Mouse (Mus musculus) liver, embryonic 12.5 days (tissue): Measurements from ENCODE around the gene Gm16181. TPM values are rescaled to one million over a fixed set of nuclear protein-coding genes. Genes with fewer than 3 reads are reported as not detected.

Experiments used
- ATAC-seq: fragments of 200-750 bp; cut with Nextera tagmentation; 2 replicates; pipeline ENCODE4 v1.8.0; 2017; ENCODE audit warnings: moderate number of reproducible peaks, mild to moderate bottlenecking, moderate library complexity
- H3K27ac ChIP-seq: fragments of 300-500 bp; sonication (generic); 2 replicates; pipeline ENCODE4 v1.5.1; 2016; ENCODE audit warnings: mild to moderate bottlenecking
- H3K27me3 ChIP-seq: fragments of 300-500 bp; sonication (generic); replicated peaks from 2 replicates; pipeline ENCODE4 v1.6.1; 2016; ENCODE audit warnings: mild to moderate bottlenecking, moderate library complexity
- H3K36me3 ChIP-seq: fragments of 300-500 bp; sonication (generic); 2 replicates; pipeline ENCODE4 v1.6.1; 2016; ENCODE audit warnings: mild to moderate bottlenecking, moderate library complexity
- H3K4me1 ChIP-seq: fragments of 300-500 bp; sonication (generic); 2 replicates; pipeline ENCODE4 v1.6.1; 2016
- H3K4me2 ChIP-seq: fragments of 300-500 bp; sonication (generic); 2 replicates; pipeline ENCODE4 v1.6.1; 2016; ENCODE audit warnings: mild to moderate bottlenecking, moderate library complexity
- H3K4me3 ChIP-seq: fragments of 300-500 bp; sonication (generic); 2 replicates; pipeline ENCODE4 v1.5.1; 2016; ENCODE audit warnings: mild to moderate bottlenecking, moderate library complexity
- H3K9ac ChIP-seq: fragments of 300-500 bp; sonication (generic); 2 replicates; pipeline ENCODE4 v1.6.1; 2016; ENCODE audit warnings: mild to moderate bottlenecking, moderate library complexity
- H3K9me3 ChIP-seq: fragments of 300-500 bp; sonication (generic); replicated peaks from 2 replicates; pipeline ENCODE4 v1.6.1; 2016; ENCODE audit warnings: mild to moderate bottlenecking, moderate library complexity
- WGBS: fragments of 180-500 bp; shearing (Covaris S2); methylation state at CpG from one replicate; pipeline ENCODE4 v1.1.7; 2016; ENCODE audit not compliant: insufficient replicate concordance; 5-methylcytosine and 5-hydroxymethylcytosine counted together
- polyA plus RNA-seq: library from polyadenylated mRNA; unstranded; fragments of >200 nt; fragmentation: Nextera tagmentation; extraction: Ambion mirVana; gene quantifications from 2 replicates; pipeline ENCODE4 v1.2.1, GENCODE M21; 2016

Gene Gm16181
- polyA plus RNA-seq, 1 experiment from 2014 or later, result 0.42 TPM

DNA sequence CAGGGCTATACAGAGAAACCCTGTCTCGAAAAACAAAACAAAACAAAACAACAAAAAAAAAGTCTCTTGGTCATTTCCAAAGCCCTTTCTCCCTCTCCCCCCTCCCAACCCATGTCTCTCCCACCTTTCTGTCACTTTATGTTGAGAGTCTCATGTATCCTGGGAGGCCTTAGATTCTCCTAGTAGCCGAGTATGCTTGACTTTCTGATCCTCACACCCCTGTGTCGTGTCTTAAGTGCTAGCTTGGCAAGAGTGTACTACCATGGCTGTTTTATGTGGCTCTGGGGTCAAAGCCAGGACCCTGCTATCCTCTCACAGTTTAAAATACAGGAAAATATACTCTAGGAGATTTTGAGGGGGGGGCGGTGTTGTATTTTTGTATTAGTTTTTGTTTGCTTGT, 33.3 kb upstream of the Gm16181 start:
- 0 out of 2 replicates have a peak overlapping the region, but pooled peaks have one; percentile 15 for H3K9ac ChIP-seq
- H3K9me3 ChIP-seq, result no peaks in the 10 kb centered on the region
- H3K27me3 ChIP-seq, result no peaks in the 10 kb centered on the region
- H3K4me2 ChIP-seq, result peak overlapping the region; percentile 85; the same call in 1 of the 2 replicates
- WGBS, result 56% methylated on average over 4 of the region's 4 CpGs
- peaks cover 33% of the 10 kb centered on the region for H3K4me1 ChIP-seq
- peak overlapping the region; percentile 72; the same call in 1 of the 2 replicates for H3K27ac ChIP-seq
- no peaks in the 10 kb centered on the region for H3K36me3 ChIP-seq
- ATAC-seq, result no peak
- no peak overlapping the region; the same call in 1 of the 2 replicates for H3K4me3 ChIP-seq

DNA sequence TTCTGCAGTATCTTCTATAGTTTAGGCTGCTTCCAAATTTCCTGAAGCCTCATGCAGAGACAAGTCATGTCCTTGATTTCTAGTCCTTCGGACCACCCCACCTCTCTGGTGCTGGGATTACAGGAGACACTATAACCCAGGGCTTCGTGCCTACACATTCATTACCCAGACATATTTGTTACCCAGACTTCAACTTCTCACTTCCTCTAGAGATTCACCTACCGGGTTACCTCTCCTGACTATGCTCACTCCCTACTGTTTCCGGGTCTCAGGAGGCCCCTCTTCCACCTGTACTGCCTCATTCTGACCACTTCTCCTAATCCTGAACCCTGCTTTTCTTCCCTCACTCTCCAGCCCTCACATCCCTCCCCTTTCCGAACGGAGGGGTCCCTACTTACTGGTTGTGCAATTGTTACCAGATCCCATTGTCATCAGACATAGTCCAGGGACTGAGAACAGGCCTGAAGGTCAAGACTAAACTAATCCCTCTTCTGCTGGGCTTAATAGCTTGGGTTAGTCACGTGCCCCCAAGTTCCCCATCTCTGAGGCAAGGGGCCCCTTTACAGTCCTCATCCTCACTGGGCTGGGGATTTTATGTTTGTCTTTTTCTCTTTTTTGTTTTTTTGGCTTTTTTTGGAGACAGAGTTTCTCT, 32.5 kb upstream of the Gm16181 start, which contains the start of gene Lst1:
Gene Lst1, minus strand, starts transcription at position 481 of the 652 bp plus-strand sequence.
- Histone ChIP-seq H3K4me2 (peak within 1 kb of the TSS; percentile 85), H3K4me1 (peaks cover 33% of the 10 kb centered on the region), H3K27me3 (no peaks in the 10 kb centered on the region), H3K4me3 (peak within 1 kb of the TSS; percentile 6; the same call in 1 of the 2 replicates), H3K9ac (peak within 1 kb of the TSS; percentile 15; the same call in 1 of the 2 replicates), H3K36me3 (no peaks in the 10 kb centered on the region), H3K9me3 (no peaks in the 10 kb centered on the region), H3K27ac (peak within 1 kb of the TSS; percentile 72)
- 41% methylated on average over 7 of the region's 7 CpGs for WGBS
- no peak for ATAC-seq

- peak overlapping the region; percentile 72 for H3K27ac ChIP-seq
- H3K36me3 ChIP-seq, result no peaks in the 10 kb centered on the region
- peaks cover 9% of the 10 kb centered on the region for H3K27me3 ChIP-seq
- H3K4me3 ChIP-seq, result no peak overlapping the region
- H3K9ac ChIP-seq, result no peak overlapping the region; the same call in 1 of the 2 replicates
- H3K4me2 ChIP-seq, result peak overlapping the region; percentile 40
- WGBS, result 6% methylated on average over 1 of the region's 1 CpGs
- ATAC-seq, result no peak
- H3K9me3 ChIP-seq, result no peaks in the 10 kb centered on the region
- peaks cover 39% of the 10 kb centered on the region for H3K4me1 ChIP-seq
These were observed 31.4 kb upstream of the Gm16181 start for GRCm38 (mm10) chr17:35189186-35189585.

- H3K36me3 ChIP-seq, result no peaks in the 10 kb centered on the region
- no peak overlapping the region for H3K9ac ChIP-seq
- H3K4me1 ChIP-seq, result peaks cover 48% of the 10 kb centered on the region
- ATAC-seq, result no peak
- H3K4me3 ChIP-seq, result no peak overlapping the region
- H3K27ac ChIP-seq, result peak overlapping the region; percentile 72
- WGBS, result 18% methylated on average over 4 of the region's 4 CpGs
- H3K27me3 ChIP-seq, result peaks cover 18% of the 10 kb centered on the region
- H3K9me3 ChIP-seq, result no peaks in the 10 kb centered on the region
- H3K4me2 ChIP-seq, result peak overlapping the region; percentile 40; the same call in 1 of the 2 replicates
These were observed 30.5 kb upstream of the Gm16181 start for GRCm38 (mm10) chr17:35190096-35190495.

- no peaks in the 10 kb centered on the region for H3K9me3 ChIP-seq
- no peak overlapping the region for H3K4me2 ChIP-seq
- H3K4me1 ChIP-seq, result peaks cover 50% of the 10 kb centered on the region
- H3K27ac ChIP-seq, result no peak overlapping the region
- H3K9ac ChIP-seq, result no peak overlapping the region
- WGBS, result 49% methylated on average over 2 of the region's 2 CpGs
- no peak for ATAC-seq
- no peak overlapping the region for H3K4me3 ChIP-seq
- H3K36me3 ChIP-seq, result no peaks in the 10 kb centered on the region
- peaks cover 35% of the 10 kb centered on the region for H3K27me3 ChIP-seq
These were observed 28.9 kb upstream of the Gm16181 start for GRCm38 (mm10) chr17:35191723-35192122.

DNA sequence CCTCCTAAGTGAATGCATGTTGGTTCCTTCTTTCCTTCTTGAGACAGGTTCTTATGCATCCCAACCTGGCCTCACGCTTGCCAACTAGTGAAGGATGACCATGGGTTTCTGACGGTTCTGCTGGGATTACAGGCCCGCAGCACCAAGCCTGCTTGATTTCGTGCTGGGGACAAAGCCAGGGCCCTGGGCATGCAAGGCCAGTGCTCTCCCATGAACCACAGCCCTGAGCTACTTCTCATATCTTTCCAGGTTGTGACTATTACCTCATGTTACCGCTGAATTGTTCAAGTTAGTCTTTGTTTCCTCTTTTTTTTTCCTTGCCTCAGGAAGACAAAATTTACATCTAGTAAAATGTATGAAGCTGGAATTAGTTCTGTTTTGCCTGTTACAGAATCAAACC, 27.7 kb upstream of the Gm16181 start:
- 55% methylated on average over 5 of the region's 5 CpGs for WGBS
- Histone ChIP-seq H3K27me3 (peaks cover 43% of the 10 kb centered on the region), H3K4me3 (no peak overlapping the region)

DNA sequence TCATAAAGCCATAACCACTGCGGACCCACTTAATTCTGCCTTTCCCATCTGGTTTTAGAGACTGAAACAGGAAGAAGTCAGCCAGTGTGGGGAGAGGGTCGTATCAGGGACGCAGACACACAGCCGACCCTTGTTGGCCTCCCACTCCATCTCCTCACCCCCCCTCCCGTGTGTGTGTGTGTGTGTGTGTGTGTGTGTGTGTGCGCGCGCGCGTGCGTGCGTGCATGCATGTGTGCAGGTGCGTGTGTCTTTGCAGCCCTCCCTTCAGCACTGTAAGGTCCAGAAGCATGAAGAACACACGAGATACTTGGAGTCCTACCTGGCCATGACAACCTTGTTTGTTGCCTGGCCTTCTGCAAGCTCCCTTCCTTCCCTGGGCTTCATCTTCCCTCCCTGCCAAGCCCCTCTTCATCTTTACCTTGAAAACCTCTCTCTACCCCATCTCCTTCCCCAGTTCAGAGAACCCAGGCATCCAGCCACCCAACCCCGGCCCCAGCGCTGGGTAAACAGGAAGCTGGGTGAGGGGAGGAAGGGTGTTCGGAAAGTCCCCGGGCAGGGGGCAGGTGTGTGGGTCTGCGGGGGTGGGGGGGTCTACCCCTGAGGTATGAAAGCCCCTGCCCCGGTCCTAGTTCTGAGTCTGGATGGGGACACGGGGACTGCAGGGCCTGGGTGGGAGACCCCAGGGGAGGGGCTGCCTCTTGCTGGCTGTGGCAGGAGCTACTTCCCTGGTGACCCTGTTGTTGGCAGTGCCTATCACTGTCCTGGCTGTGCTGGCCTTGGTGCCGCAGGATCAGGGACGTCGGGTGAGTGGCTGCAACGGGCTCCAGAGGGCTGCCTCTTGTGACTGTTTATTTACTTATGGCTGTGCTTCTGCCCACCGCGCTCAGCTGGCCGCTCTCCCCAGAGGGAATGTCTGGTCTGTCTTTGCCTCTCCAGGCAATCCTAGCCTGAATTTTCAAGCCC, 26.5 kb upstream of the Gm16181 start, which contains the start of gene Ltb:
Gene Ltb, plus strand, starts transcription at position 559 of the 963 bp plus-strand sequence.
- ATAC-seq, result no peak
- 0 out of 2 replicates have a peak within 1 kb of the TSS, but pooled peaks have one; percentile 52 for H3K9ac ChIP-seq
- H3K27ac ChIP-seq, result no peak within 1 kb of the TSS
- H3K36me3 ChIP-seq, result no peaks in the 10 kb centered on the region
- H3K4me2 ChIP-seq, result peak within 1 kb of the TSS; percentile 80
- 46% methylated on average over 26 of the region's 28 CpGs for WGBS
- H3K4me1 ChIP-seq, result peaks cover 45% of the 10 kb centered on the region
- H3K4me3 ChIP-seq, result peak within 1 kb of the TSS; percentile 54
- H3K27me3 ChIP-seq, result peaks cover 47% of the 10 kb centered on the region
- no peaks in the 10 kb centered on the region for H3K9me3 ChIP-seq

More for the DNA sequence above, 27.7 kb upstream of the Gm16181 start:
- H3K9ac ChIP-seq, result no peak overlapping the region
- peaks cover 52% of the 10 kb centered on the region for H3K4me1 ChIP-seq
- no peaks in the 10 kb centered on the region for H3K9me3 ChIP-seq
- H3K27ac ChIP-seq, result no peak overlapping the region
- no peaks in the 10 kb centered on the region for H3K36me3 ChIP-seq
- H3K4me2 ChIP-seq, result no peak overlapping the region
- ATAC-seq, result no peak

DNA sequence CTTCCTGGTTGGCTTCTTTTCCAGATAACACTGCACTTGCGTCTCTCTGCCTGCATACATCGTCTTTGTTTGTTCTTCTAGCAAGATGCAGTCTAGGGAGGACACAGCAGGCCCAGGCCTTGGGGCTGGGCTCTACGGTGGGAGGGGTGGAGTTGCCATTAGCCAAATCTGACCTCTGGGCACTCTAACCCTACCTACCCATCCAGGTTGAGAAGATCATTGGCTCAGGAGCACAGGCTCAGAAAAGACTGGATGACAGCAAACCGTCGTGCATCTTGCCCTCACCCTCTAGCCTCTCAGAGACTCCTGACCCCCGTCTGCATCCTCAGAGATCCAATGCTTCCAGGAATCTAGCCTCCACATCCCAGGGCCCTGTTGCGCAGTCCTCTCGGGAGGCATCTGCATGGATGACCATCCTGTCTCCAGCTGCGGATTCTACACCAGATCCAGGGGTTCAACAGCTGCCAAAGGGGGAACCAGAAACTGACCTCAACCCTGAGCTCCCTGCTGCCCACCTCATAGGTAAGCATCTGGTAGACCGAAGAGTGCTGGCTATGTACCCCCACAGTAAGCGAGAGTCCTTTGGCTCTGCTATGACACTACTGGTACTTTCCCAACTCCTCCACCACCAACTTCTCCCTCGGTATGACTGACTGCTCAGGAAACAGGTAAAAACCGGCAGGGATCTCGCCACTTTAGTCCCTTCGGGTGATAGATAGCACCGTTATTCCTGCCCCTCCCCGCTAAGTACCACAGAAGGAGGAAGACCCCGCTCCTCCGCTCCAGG, 25.6 kb upstream of the Gm16181 start:
- peak overlapping the region; percentile 54 for H3K4me3 ChIP-seq
- H3K4me2 ChIP-seq, result peak overlapping the region; percentile 80
- no peak overlapping the region for H3K27ac ChIP-seq
- ATAC-seq, result peak; percentile 9; the same call in 1 of the 2 replicates
- peak overlapping the region; percentile 52; the same call in 1 of the 2 replicates for H3K9ac ChIP-seq
- 40% methylated on average over 19 of the region's 19 CpGs for WGBS
- H3K9me3 ChIP-seq, result no peaks in the 10 kb centered on the region
- no peaks in the 10 kb centered on the region for H3K36me3 ChIP-seq
- peaks cover 41% of the 10 kb centered on the region for H3K4me1 ChIP-seq
- peaks cover 53% of the 10 kb centered on the region for H3K27me3 ChIP-seq

- Histone ChIP-seq H3K4me2 (peak overlapping the region; percentile 80), H3K27me3 (peaks cover 60% of the 10 kb centered on the region), H3K9me3 (no peaks in the 10 kb centered on the region), H3K9ac (peak overlapping the region; percentile 52), H3K27ac (no peak overlapping the region), H3K4me3 (peak overlapping the region; percentile 54), H3K36me3 (no peaks in the 10 kb centered on the region), H3K4me1 (peaks cover 43% of the 10 kb centered on the region)
- under 1% methylated on average over 66 of the region's 66 CpGs for WGBS
- peak; percentile 76 for ATAC-seq
These were observed 24.9 kb upstream of the Gm16181 start for GRCm38 (mm10) chr17:35195631-35196320.

GRCm38 (mm10) chr17:35196321-35196641, 24.4 kb upstream of the Gm16181 start:
- Histone ChIP-seq H3K9ac (peak overlapping the region; percentile 52; the same call in 1 of the 2 replicates), H3K4me1 (peaks cover 47% of the 10 kb centered on the region), H3K9me3 (no peaks in the 10 kb centered on the region), H3K4me3 (peak overlapping the region; percentile 54), H3K27me3 (peaks cover 65% of the 10 kb centered on the region), H3K36me3 (no peaks in the 10 kb centered on the region), H3K27ac (no peak overlapping the region), H3K4me2 (peak overlapping the region; percentile 80)
- ATAC-seq, result no peak
- WGBS, result 35% methylated on average over 9 of the region's 9 CpGs

DNA sequence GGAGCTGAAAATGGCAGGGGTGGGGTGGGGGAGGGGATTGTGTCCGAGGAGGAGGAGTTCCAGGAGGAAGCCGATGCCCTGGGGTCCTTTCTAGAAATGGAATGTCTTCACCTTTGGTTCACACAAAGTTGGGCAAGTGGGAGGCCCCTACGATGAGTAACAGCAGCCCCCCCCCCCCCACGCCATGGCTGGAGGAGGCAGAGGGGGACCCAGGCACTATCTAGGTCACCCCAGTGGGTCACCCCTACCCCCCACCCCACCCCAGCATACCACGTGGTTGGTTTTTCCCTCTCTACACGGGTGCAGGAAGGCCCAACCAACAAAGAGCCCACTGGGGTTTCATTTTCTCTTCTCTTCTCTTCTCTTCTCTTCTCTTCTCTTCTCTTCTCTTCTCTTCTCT, 23.5 kb upstream of the Gm16181 start:
- H3K9ac ChIP-seq, result no peak overlapping the region
- no peak for ATAC-seq
- H3K4me3 ChIP-seq, result no peak overlapping the region
- H3K27ac ChIP-seq, result no peak overlapping the region
- H3K36me3 ChIP-seq, result no peaks in the 10 kb centered on the region
- peaks cover 49% of the 10 kb centered on the region for H3K4me1 ChIP-seq
- no peaks in the 10 kb centered on the region for H3K9me3 ChIP-seq
- WGBS, result 14% methylated on average over 5 of the region's 6 CpGs
- peaks cover 74% of the 10 kb centered on the region for H3K27me3 ChIP-seq
- no peak overlapping the region for H3K4me2 ChIP-seq
